Mouse (Mus musculus) G1E (cell line): Measurements from ENCODE around the gene Nosip. TPM values are rescaled to one million over a fixed set of nuclear protein-coding genes. Genes with fewer than 3 reads are reported as not detected.
A peak's percentile ranks its signal among the peaks of the same experiment; 100 is the strongest.

ENCODE experiments used
- ATAC-seq: 2 replicates; pipeline ENCODE4 v1.8.0; 2016; ENCODE audit warnings: mild to moderate bottlenecking; ENCODE audit not compliant: insufficient number of reproducible peaks, poor library complexity, low FRiP score, severe bottlenecking; ENCODE audit errors: extremely low read depth
- DNase-seq: peaks from one replicate; pipeline ENCODE4 v3.0.0; 2012; ENCODE audit warnings: low spot score
- H3K27me3 ChIP-seq: 2 replicates; pipeline ENCODE4 v1.6.1; 2012; ENCODE audit warnings: mild to moderate bottlenecking, low read length, inconsistent platforms; ENCODE audit not compliant: insufficient read depth
- H3K36me3 ChIP-seq: replicated peaks from 2 replicates; pipeline ENCODE3; 2012; ENCODE audit warnings: mild to moderate bottlenecking, inconsistent platforms
- H3K4me1 ChIP-seq: 2 replicates; pipeline ENCODE4 v1.6.1; 2012; ENCODE audit warnings: low read depth, low read length, inconsistent platforms, mixed read lengths; ENCODE audit not compliant: insufficient read depth
- H3K4me3 ChIP-seq: 2 replicates; pipeline ENCODE4 v1.5.1; 2012; ENCODE audit warnings: low read depth, mild to moderate bottlenecking, inconsistent platforms, low read length, moderate library complexity, mixed read lengths
- H3K9me3 ChIP-seq: replicated peaks from 2 replicates; pipeline ENCODE4 v1.6.1; 2012; ENCODE audit warnings: inconsistent platforms
- CTCF ChIP-seq: IDR thresholded peaks from 2 replicates; pipeline ENCODE4 v1.5.1; 2012; ENCODE audit warnings: low read depth, low read length, inconsistent platforms, mixed read lengths
- GATA1 ChIP-seq: IDR thresholded peaks from 2 replicates; pipeline ENCODE4 v1.6.1; 2012; ENCODE audit warnings: borderline replicate concordance, low read length, inconsistent platforms, mixed read lengths
- GATA2 ChIP-seq: IDR thresholded peaks from 2 replicates; pipeline ENCODE4 v1.6.1; 2012; ENCODE audit warnings: low read depth, low read length, inconsistent platforms, borderline replicate concordance
- POLR2AphosphoS5 ChIP-seq: IDR thresholded peaks from 2 replicates; pipeline ENCODE4 v1.6.1; 2012; ENCODE audit warnings: low read depth, low read length, inconsistent platforms; ENCODE audit not compliant: insufficient replicate concordance
- TAL1 ChIP-seq: conservative IDR thresholded peaks from 2 replicates; pipeline ENCODE4 v1.6.1; 2012; ENCODE audit warnings: low read depth, low read length, inconsistent platforms, mixed read lengths
- polyA plus RNA-seq: library from polyadenylated mRNA; stranded (reverse); fragments of >175 nt; gene quantifications from 2 replicates; pipeline ENCODE4 v1.2.3, GENCODE M21; 2012
- total RNA-seq, 2 experiments: library from RNA; stranded (forward) in 1 of 2; stranded (reverse) in 1 of 2; fragments of 200-1000 nt in 1 of 2; fragments of >200 nt in 1 of 2; fragmentation: Nextera tagmentation in 1 of 2; gene quantifications; 2 replicates each; pipeline ENCODE4 v1.2.3; 2014 to 2017

Gene Nosip
- total and polyA plus RNA-seq, 3 experiments = 43.6 to 110 (median 49.4) TPM

- Histone ChIP-seq H3K4me3 (no peak overlapping the region), H3K36me3 (peaks cover 97% of the 10 kb centered on the region), H3K4me1 (peaks cover 8% of the 10 kb centered on the region; the same call in 1 of the 2 replicates), H3K9me3 (no peaks in the 10 kb centered on the region), H3K27me3 (no peaks in the 10 kb centered on the region)
- ATAC-seq (no peak), DNase-seq (no peak)
- no peak for TF ChIP-seq CTCF
- no peak for TF ChIP-seq POLR2AphosphoS5
Observed at GRCm38 (mm10) chr7:45033722-45034359, 28.4 kb upstream of the Nosip start.

- TF ChIP-seq TAL1 = no peak
- TF ChIP-seq CTCF = no peak
- no peak for TF ChIP-seq GATA1
- no peak for TF ChIP-seq POLR2AphosphoS5
- TF ChIP-seq GATA2 = no peak
- no peak for ATAC-seq
- no peaks in the 10 kb centered on the region for H3K27me3 ChIP-seq
- no peak overlapping the region for H3K4me3 ChIP-seq
- peaks cover 96% of the 10 kb centered on the region for H3K36me3 ChIP-seq
- peaks cover 8% of the 10 kb centered on the region; the same call in 1 of the 2 replicates for H3K4me1 ChIP-seq
- no peak for DNase-seq
- no peaks in the 10 kb centered on the region for H3K9me3 ChIP-seq
Observed at GRCm38 (mm10) chr7:45035631-45036030, 26.6 kb upstream of the Nosip start.

GRCm38 (mm10) chr7:45036702-45037101 is 25.5 kb upstream of the Nosip start:
- TF ChIP-seq POLR2AphosphoS5 = no peak
- no peak for TF ChIP-seq GATA2
- no peak for TF ChIP-seq TAL1
- no peak for TF ChIP-seq GATA1
- TF ChIP-seq CTCF = no peak

GRCm38 (mm10) chr7:45037720-45038361 is 24.4 kb upstream of the Nosip start:
- peaks cover 9% of the 10 kb centered on the region; the same call in 1 of the 2 replicates for H3K4me1 ChIP-seq
- DNase-seq = no peak
- TF ChIP-seq GATA2 (no peak), POLR2AphosphoS5 (no peak), GATA1 (no peak), CTCF (peak; percentile 97), TAL1 (no peak)
- no peaks in the 10 kb centered on the region for H3K9me3 ChIP-seq
- no peak overlapping the region for H3K4me3 ChIP-seq
- peak; percentile 45 for ATAC-seq
- no peaks in the 10 kb centered on the region for H3K27me3 ChIP-seq
- peaks cover 98% of the 10 kb centered on the region for H3K36me3 ChIP-seq

More at GRCm38 (mm10) chr7:45036702-45037101, 25.5 kb upstream of the Nosip start:
- no peak for DNase-seq
- no peaks in the 10 kb centered on the region for H3K9me3 ChIP-seq
- no peaks in the 10 kb centered on the region for H3K27me3 ChIP-seq
- no peak for ATAC-seq
- peaks cover 97% of the 10 kb centered on the region for H3K36me3 ChIP-seq
- H3K4me3 ChIP-seq = no peak overlapping the region
- peaks cover 8% of the 10 kb centered on the region; the same call in 1 of the 2 replicates for H3K4me1 ChIP-seq

GRCm38 (mm10) chr7:45038411-45038810 is 23.8 kb upstream of the Nosip start:
- peaks cover 99% of the 10 kb centered on the region for H3K36me3 ChIP-seq
- no peak for ATAC-seq
- no peaks in the 10 kb centered on the region for H3K27me3 ChIP-seq
- TF ChIP-seq POLR2AphosphoS5 = no peak
- no peak for TF ChIP-seq CTCF
- TF ChIP-seq GATA2 = no peak
- no peak for TF ChIP-seq TAL1
- TF ChIP-seq GATA1 = no peak
- DNase-seq = no peak
- H3K9me3 ChIP-seq = no peaks in the 10 kb centered on the region
- H3K4me3 ChIP-seq = no peak overlapping the region
- H3K4me1 ChIP-seq = peaks cover 14% of the 10 kb centered on the region; the same call in 1 of the 2 replicates

GRCm38 (mm10) chr7:45040851-45041250 is 21.4 kb upstream of the Nosip start:
- Histone ChIP-seq H3K27me3 (no peaks in the 10 kb centered on the region), H3K36me3 (peaks cover 98% of the 10 kb centered on the region), H3K9me3 (no peaks in the 10 kb centered on the region), H3K4me1 (peaks cover 15% of the 10 kb centered on the region), H3K4me3 (no peak overlapping the region)
- DNase-seq (no peak), ATAC-seq (no peak)
- no peak for TF ChIP-seq CTCF
- TF ChIP-seq GATA2 = no peak
- no peak for TF ChIP-seq GATA1
- no peak for TF ChIP-seq POLR2AphosphoS5
- TF ChIP-seq TAL1 = no peak
